Comparison of ENCODE assay signal across 15 mouse cellular contexts in genomic region chr3:27472846-27473245, GRCm38 (mm10).
A peak's percentile ranks its signal among the peaks of the same experiment; 100 is the strongest.
DNase-seq lines count a peak whose midpoint lies in the region; ATAC-seq and TF ChIP-seq lines count a peak whose summit lies in the region.
"Had no signal": no experiment of that assay in that cellular context is flagged by ENCODE, and none has a peak within 500 bp of the region (broad histone marks: within the 10 kb centered on the region; RNA-seq: fewer than 3 reads in every experiment).

No protein-coding gene starts in this region.

- H3K27ac ChIP-seq in intestine, postnatal 0 days (ENCODE audit: low read depth, low read length): no peak overlapping the region
- H3K27ac ChIP-seq in intestine, embryonic 16.5 days (ENCODE audit: low read length): no peak overlapping the region
- no peak overlapping the region for H3K27ac ChIP-seq in hindbrain, embryonic 16.5 days (ENCODE audit: low read depth, low read length)
- H3K27ac ChIP-seq: forebrain, embryonic 13.5 days; hindbrain, embryonic 13.5 days; limb, embryonic 12.5 days; macrophage had no signal

- WGBS in intestine, postnatal 0 days: 93% methylated on average over 3 of the region's 3 CpGs
- 94% methylated on average over 3 of the region's 3 CpGs for WGBS in intestine, embryonic 16.5 days
- WGBS in lung, adult 2 months: 95% methylated on average over 3 of the region's 3 CpGs
- 100% methylated on average over 3 of the region's 3 CpGs for WGBS in hindbrain, embryonic 16.5 days

- H3K9ac ChIP-seq in intestine, postnatal 0 days (ENCODE audit: low read depth, low read length): no peak overlapping the region
- no peak overlapping the region for H3K9ac ChIP-seq in intestine, embryonic 16.5 days (ENCODE audit: low read depth, low read length)
- H3K9ac ChIP-seq in hindbrain, embryonic 16.5 days (ENCODE audit: low read depth, low read length): no peak overlapping the region
- H3K9ac ChIP-seq: forebrain, embryonic 13.5 days; hindbrain, embryonic 13.5 days; limb, embryonic 12.5 days had no signal

- H3K4me3 ChIP-seq in intestine, postnatal 0 days (ENCODE audit: low read depth, low read length): no peak overlapping the region
- H3K4me3 ChIP-seq in intestine, embryonic 16.5 days (ENCODE audit: low read length): no peak overlapping the region
- no peak overlapping the region for H3K4me3 ChIP-seq in lung, adult 2 months (replicated peaks; ENCODE audit: extremely low read depth, low read depth, low read length)
- no peak overlapping the region for H3K4me3 ChIP-seq in E14TG2a.4 (replicated peaks; ENCODE audit: low read length)
- no peak overlapping the region for H3K4me3 ChIP-seq in hindbrain, embryonic 16.5 days (ENCODE audit: low read length)
- H3K4me3 ChIP-seq: forebrain, embryonic 13.5 days; hindbrain, embryonic 13.5 days; limb, embryonic 12.5 days had no signal

- no peaks in the 10 kb centered on the region for H3K4me1 ChIP-seq in intestine, postnatal 0 days (replicated peaks; ENCODE audit: control insufficient read depth, insufficient read depth, low read length)
- H3K4me1 ChIP-seq in intestine, embryonic 16.5 days (ENCODE audit: control insufficient read depth, insufficient read depth, low read length): no peaks in the 10 kb centered on the region
- no peaks in the 10 kb centered on the region for H3K4me1 ChIP-seq in lung, adult 2 months (ENCODE audit: control insufficient read depth, insufficient read depth, low read length)
- no peaks in the 10 kb centered on the region for H3K4me1 ChIP-seq in E14TG2a.4 (replicated peaks; ENCODE audit: low read depth, low read length)
- H3K4me1 ChIP-seq in hindbrain, embryonic 16.5 days (ENCODE audit: control insufficient read depth, insufficient read depth, low read depth, low read length): no peaks in the 10 kb centered on the region
- H3K4me1 ChIP-seq: forebrain, embryonic 13.5 days; hindbrain, embryonic 13.5 days; limb, embryonic 12.5 days had no signal

- H3K9me3 ChIP-seq in intestine, postnatal 0 days (ENCODE audit: control insufficient read depth): no peaks in the 10 kb centered on the region
- H3K9me3 ChIP-seq in intestine, embryonic 16.5 days (ENCODE audit: control insufficient read depth, low read length): 0 out of 2 replicates have a peak, but pooled peaks cover 3% of the 10 kb centered on the region
- peaks cover 8% of the 10 kb centered on the region for H3K9me3 ChIP-seq in E14TG2a.4 (ENCODE audit: low read length)
- no peaks in the 10 kb centered on the region for H3K9me3 ChIP-seq in hindbrain, embryonic 16.5 days (ENCODE audit: control insufficient read depth, low read length)
- H3K9me3 ChIP-seq: forebrain, embryonic 13.5 days; hindbrain, embryonic 13.5 days had no signal

- no peaks in the 10 kb centered on the region for H3K27me3 ChIP-seq in intestine, postnatal 0 days (replicated peaks; ENCODE audit: control insufficient read depth, insufficient read depth, low read length)
- no peaks in the 10 kb centered on the region for H3K27me3 ChIP-seq in intestine, embryonic 16.5 days (replicated peaks; ENCODE audit: control insufficient read depth, insufficient read depth, low read length)
- H3K27me3 ChIP-seq in E14TG2a.4 (ENCODE audit: insufficient read depth, low read length): no peaks in the 10 kb centered on the region
- no peaks in the 10 kb centered on the region for H3K27me3 ChIP-seq in hindbrain, embryonic 16.5 days (replicated peaks; ENCODE audit: control insufficient read depth, insufficient read depth, low read length)
- H3K27me3 ChIP-seq: forebrain, embryonic 13.5 days; hindbrain, embryonic 13.5 days; limb, embryonic 12.5 days had no signal

- ATAC-seq in intestine, postnatal 0 days: no peak
- no peak for ATAC-seq in intestine, embryonic 16.5 days
- no peak for ATAC-seq in hindbrain, embryonic 16.5 days
- ATAC-seq: forebrain, embryonic 13.5 days had no signal

- TF ChIP-seq POLR2A in lung, adult 2 months (IDR thresholded peaks at IDR 0.05; ENCODE audit: borderline replicate concordance, extremely low read depth, low read depth, low read length): no peak
- TF ChIP-seq POLR2A in brain, embryonic 14.5 days (IDR thresholded peaks at IDR 0.05; ENCODE audit: borderline replicate concordance, extremely low read depth, insufficient read depth, insufficient read length, poor library complexity, severe bottlenecking): no peak

- no peak overlapping the region for H3K4me2 ChIP-seq in intestine, postnatal 0 days (replicated peaks; ENCODE audit: low read depth)
- H3K4me2 ChIP-seq in intestine, embryonic 16.5 days (ENCODE audit: low read depth, low read length): no peak overlapping the region
- H3K4me2 ChIP-seq in hindbrain, embryonic 16.5 days (ENCODE audit: low read length): no peak overlapping the region
- H3K4me2 ChIP-seq: forebrain, embryonic 13.5 days; hindbrain, embryonic 13.5 days; limb, embryonic 12.5 days had no signal

- no peak for DNase-seq in lung, adult 2 months
- DNase-seq in lung, postnatal 10 days: no peak
- DNase-seq in brain, embryonic 14.5 days (ENCODE audit: low read depth): no peak
- no peak for DNase-seq in adrenal gland, postnatal 4 days (ENCODE audit: low spot score in 2 of 2)
- DNase-seq: cerebellum, postnatal 25 days; gastrocnemius, postnatal 25 days; kidney, adult 9 months had no signal

- peaks cover 41% of the 10 kb centered on the region for H3K36me3 ChIP-seq in intestine, postnatal 0 days (ENCODE audit: control insufficient read depth, insufficient read depth)
- H3K36me3 ChIP-seq in intestine, embryonic 16.5 days (ENCODE audit: control insufficient read depth, insufficient read depth, low read length): peaks cover 15% of the 10 kb centered on the region
- peaks cover 19% of the 10 kb centered on the region for H3K36me3 ChIP-seq in E14TG2a.4 (ENCODE audit: insufficient read depth, low read length)
- no peaks in the 10 kb centered on the region; the same call in 1 of the 2 replicates for H3K36me3 ChIP-seq in hindbrain, embryonic 16.5 days (ENCODE audit: control insufficient read depth, insufficient read depth, low read length)

- peak; percentile 57 for TF ChIP-seq CTCF in intestine, postnatal 0 days (IDR thresholded peaks at IDR 0.05; ENCODE audit: low read depth)
- TF ChIP-seq CTCF in lung, adult 2 months (IDR thresholded peaks at IDR 0.05; ENCODE audit: insufficient read depth, low read length): peak; percentile 29; the same call in 1 of the 2 replicates
- peak; percentile 49 for TF ChIP-seq CTCF in E14TG2a.4 (conservative IDR thresholded peaks at IDR 0.05; ENCODE audit: low read length)
- peak; percentile 42; the same call in 1 of the 2 replicates for TF ChIP-seq CTCF in brain, embryonic 14.5 days (IDR thresholded peaks at IDR 0.05; ENCODE audit: borderline replicate concordance, extremely low read depth, insufficient read depth, insufficient read length)
